Mouse (Mus musculus): ENCODE measurements around the gene Rrp12. TPM values are rescaled to one million over a fixed set of nuclear protein-coding genes. Genes with fewer than 3 reads are reported as not detected.
"Not testable (repeated sequence)": the region's sequence is repeated elsewhere in the genome, so short reads cannot be mapped to it uniquely, and the experiment has no call there.

Gene Rrp12
- total RNA-seq (2021), result 10 to 100 TPM; 33.0 to 33.5 TPM

DNA sequence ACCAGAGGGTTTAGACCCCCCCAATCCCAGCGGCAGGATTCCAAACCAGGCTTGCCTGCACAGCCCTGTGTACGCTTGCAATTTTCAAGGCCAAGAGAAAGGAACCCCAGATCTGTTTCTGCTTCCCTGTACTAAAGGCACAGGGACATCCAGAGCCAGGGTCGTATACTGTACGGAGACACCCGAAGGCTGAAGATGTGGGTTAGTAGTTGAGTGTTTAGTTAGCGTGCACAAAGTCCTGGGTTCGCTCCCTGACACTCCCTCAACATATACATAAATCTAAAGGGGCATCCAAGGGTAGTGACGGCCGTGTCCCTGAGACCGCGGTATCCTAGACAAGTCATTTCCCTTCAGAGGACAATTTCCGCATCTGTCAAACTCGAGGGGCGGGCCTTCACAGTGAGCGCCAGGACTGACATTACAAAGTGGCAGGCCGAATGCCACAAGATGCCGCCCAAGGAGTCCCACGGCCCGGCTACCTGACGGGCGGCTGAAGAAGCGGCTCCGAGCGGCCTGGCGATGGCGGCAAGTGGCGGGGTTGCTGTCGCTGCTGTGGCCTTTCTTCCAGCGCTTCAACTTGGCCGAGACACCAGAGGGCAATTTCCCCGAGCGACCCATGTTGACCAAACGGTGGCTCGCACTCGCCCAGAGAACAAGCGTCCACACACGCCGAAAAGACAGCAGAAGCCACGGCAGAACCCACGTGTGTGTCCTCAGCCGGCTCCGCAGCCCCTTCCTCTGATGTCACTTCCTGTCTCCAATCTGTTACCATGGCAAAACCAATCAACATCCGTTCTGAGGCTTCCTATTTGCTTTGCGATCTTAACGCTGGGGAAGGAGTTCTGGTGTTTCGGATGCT lies at the start of gene Rrp12:
Rrp12 (minus strand) TSS at position 714 of the 859 bp plus-strand sequence.
- peak; percentile 64 for DNase-seq
- intact Hi-C loops (cut with DNase I), result no loop called here

DNA sequence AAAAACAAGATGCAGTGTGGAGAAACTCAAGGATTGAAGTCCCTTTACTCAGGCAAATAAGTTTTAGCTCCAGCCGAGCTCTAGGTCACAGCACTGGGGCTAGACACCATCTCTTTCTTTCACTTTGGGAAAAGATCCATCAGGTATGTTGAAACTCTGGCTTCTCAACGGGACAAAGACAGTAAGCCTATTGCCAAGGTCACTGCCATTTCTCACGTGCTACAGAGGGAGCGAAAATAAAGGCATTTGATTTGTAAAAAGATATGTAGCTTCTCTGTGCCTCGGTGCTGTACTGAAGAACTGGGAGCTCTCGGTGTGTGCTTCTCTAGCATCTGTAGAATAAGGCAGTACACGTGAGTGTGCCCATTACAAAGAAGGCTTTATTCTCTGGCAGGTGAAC lies 47.9 kb upstream of the Rrp12 start:
- no peak for DNase-seq
- intact Hi-C loops (cut with DNase I), result no loop called here

DNA sequence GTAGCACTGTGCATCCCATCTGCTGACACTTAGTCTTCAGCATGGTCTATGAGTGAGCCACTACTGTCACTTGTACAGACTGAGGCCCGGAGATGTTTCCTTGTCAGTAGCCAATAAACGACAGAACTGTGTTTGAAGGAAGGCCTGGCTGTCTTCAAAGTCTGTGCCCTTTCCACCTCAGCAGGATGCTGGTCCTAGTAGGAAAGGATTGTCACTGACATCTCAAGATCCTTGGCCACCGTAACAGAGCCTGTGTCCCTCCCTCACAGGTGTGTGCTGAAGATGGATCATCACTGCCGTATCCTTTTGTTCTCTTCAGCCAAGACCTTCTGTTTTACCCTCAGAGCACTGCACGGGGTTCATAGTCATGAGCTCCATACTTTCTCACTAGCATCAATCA lies 42.6 kb upstream of the Rrp12 start:
- DNase-seq, result no peak
- intact Hi-C loops (cut with DNase I), result no loop called here

DNA sequence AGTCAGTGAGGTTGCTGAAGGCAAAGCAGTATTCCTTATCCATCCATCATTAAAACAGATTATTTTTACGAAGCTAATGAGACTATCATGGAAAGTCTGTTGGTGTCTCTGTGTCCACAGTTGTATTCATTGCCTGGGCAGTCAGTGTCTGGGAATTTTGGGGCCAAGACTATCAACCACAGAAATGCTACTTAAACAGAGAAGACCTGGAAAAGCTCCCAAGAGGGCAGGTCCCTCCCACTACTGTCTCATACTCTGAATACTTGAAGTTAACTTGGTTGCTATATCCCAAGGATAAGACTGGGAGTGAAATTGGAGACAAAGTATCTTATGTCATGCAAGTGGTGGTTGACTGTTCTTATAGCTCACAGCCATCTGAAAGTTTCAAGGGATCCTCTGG lies 39.9 kb upstream of the Rrp12 start:
- intact Hi-C loops (cut with DNase I), result no loop called here
- DNase-seq, result no peak

DNA sequence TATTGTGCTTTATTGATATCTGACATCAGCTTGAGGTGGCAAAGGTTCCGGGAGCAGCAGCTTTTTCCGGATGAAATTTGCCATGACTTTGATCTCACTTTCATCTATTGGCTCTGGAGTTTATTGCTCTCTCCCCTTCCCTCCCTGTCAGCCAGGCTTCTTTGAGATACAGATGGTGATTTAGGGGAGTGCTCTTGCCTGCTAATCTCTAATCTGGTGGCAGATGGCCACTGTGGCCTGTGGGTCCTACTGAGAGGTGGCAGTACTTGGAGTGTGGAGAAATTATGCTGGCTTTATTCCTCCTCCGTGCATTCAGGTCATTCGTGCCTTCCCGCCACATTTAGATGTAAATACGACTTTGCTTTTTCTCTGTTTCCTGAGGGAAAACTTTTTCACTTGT lies 38.2 kb upstream of the Rrp12 start:
- intact Hi-C loops (cut with DNase I), result no loop called here
- peak; percentile 26 for DNase-seq

DNA sequence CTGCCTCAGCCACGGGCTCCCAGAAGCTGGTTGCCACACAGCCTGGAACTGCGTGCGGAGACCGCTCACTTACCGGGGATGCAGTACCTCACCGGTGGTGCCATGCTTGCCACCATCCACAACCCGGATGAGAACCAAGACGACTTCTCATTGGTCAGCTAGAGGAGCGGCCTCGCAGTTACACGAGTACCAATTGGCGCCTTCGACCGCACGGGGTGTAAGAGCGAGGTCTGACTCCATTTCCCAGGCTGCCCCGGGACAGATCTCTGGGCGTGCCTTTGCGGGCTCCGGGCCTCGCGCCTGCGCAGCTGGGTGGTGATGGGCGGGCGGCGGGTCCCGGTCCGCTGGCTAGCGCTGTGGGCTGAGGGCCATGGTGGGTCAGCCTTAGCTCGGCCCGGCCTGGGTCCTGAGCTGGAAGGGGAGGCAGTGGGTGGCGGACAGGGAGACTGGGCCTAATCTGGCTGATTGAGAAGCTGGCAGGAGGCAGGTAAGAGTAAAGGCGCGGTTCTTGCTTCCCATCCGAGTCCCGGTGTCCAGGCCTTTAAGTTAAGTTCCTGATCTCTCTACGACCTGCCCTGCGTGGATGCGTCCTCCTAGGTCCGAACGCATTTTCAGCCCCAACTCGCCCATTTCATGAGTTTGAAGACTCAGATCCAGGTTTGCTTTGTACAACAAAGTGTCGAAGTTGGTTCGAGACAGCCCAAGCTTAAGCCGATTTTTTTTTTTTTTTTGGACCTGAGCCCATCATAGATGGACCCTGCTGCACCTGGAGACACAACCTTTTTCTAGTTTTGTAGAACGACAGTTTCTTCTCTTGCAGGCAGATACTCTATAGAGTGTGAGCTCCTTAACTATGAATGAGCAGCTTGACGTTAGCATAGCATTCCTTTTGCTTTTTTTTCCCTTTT lies 37.5 kb upstream of the Rrp12 start, which contains the start of the genes Exosc1 and Zdhhc16:
Exosc1 (minus strand) TSS at position 245 of the 908 bp plus-strand sequence.
Zdhhc16 (plus strand) TSS at position 302 of the 908 bp plus-strand sequence.
- intact Hi-C loops (cut with DNase I), result no loop called here
- DNase-seq, result peak; percentile 98

DNA sequence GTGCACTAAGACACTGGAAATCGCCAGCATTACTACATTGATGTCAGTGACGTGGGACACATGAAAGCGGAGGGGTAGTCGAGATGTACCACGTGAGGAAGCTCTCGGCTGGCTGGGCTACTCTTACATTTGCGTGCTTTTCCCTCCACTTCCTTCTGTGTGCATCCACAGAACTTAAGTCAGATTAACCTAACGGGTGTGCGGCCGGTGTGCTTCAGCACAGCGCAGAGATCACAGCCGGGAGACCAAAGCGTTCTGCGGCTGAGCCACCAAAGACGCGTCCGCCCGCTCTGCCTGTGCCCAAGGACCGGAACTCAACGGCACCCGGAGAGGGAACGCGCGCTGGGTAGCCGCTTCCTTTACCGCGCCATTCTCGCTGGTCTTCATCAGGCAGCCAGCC lies 36.7 kb upstream of the Rrp12 start:
- no peak for DNase-seq
- intact Hi-C loops (cut with DNase I), result no loop called here

DNA sequence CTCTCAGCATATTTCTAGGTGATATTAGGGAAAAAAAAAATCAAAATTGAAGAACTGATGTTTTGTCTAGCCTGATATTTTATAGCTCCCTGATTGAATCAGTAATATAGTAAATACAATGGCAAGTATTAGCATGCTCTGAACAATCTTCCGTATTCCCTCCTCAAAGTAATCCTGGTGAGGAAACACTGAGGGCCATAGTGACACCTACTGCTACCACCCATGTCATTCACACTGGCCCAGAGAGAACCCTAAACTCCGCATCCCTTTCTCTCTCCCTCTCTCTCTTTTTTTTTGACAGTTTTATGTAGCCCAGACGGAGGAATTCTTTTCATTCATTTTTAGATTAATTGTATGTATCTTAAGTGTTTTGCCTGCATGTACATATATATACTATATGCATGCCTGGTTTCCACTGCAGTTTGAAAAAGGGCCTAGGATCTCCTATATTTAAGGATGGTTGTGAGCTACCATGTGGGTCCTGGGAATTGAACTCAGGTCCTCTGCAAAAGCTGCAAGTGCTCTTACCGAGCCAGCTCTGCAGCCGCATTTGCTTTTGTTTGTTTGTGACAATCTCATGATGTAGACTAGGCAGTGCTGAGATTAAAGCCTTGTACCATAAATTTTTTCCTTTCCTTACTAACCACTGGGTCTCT lies 24.6 kb upstream of the Rrp12 start:
- intact Hi-C loops (cut with DNase I), result no loop called here
- no peak for DNase-seq

DNA sequence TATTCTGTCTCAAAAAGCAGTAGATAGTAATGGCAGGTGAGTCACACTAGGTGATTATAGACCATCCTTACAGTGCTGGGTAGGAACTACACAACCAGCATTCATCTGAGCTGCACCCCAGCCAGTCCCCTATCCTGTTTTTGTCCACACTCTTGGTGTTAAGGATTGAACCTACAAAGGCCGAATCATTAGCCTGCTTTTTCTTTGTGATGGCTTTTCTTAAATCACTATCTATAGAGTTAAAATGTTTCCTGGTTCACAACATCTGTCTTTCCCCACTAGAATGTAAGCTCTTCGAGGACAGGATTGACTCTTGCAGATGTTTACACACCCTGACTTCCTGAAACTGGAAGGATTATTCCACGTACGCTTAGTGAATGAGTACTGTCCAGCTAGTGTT lies 23.5 kb upstream of the Rrp12 start:
- intact Hi-C loops (cut with DNase I), result no loop called here
- no peak for DNase-seq

DNA sequence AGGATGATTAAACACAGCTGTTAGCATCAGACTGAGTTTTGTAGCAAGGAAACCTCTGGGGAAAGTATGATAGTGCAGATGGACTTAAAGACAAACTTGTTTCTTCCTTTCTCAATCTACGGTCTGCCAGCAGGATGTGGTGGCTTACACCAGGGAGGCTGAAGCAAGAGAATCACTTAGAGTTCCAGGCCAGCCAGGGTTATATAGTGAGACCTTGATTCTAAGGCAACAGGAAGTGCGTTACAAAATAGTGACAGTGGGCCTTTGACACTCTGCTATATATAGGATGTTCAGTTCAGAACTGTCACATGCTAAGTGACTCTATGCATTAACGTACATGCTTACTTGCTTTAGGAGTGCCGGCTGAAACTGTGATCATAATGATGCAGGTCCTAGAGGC lies 20.9 kb upstream of the Rrp12 start:
- DNase-seq, result no peak
- intact Hi-C loops (cut with DNase I), result no loop called here

DNA sequence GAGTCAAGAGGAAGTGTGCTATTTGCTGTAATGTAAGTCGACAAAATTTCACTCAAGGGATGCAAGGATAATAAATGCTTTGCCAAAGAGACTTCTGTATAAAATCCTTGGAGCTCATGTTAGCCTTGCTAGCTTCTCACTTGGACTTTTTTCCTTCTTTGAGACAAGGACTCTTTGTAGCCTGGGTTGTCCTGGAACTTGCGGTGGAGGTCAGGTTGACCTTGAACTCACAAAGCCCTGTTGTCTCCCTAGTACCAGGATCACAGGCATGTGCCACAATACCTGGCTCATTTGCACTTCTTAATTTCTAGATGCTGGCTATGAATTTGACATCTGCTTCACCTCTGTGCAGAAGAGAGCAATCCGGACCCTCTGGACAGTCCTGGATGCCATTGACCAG lies 19.3 kb upstream of the Rrp12 start:
- intact Hi-C loops (cut with DNase I), result no loop called here
- DNase-seq, result no peak

DNA sequence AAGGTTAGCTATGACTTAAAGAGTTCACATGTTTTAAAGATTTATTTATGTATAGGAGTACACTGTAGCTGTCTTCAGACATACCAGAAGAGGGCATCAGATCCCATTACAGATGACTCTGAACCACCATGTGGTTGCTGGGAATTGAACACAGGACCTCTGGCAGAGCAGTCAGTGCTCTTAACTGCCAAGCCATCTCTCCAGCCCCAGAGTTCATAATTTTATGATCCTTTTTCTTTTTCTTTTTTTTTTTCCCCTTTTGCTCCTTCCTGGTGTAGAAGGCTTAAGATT lies 18.6 kb upstream of the Rrp12 start:
- intact Hi-C loops (cut with DNase I); DNase-seq: not testable (repeated sequence)

DNA sequence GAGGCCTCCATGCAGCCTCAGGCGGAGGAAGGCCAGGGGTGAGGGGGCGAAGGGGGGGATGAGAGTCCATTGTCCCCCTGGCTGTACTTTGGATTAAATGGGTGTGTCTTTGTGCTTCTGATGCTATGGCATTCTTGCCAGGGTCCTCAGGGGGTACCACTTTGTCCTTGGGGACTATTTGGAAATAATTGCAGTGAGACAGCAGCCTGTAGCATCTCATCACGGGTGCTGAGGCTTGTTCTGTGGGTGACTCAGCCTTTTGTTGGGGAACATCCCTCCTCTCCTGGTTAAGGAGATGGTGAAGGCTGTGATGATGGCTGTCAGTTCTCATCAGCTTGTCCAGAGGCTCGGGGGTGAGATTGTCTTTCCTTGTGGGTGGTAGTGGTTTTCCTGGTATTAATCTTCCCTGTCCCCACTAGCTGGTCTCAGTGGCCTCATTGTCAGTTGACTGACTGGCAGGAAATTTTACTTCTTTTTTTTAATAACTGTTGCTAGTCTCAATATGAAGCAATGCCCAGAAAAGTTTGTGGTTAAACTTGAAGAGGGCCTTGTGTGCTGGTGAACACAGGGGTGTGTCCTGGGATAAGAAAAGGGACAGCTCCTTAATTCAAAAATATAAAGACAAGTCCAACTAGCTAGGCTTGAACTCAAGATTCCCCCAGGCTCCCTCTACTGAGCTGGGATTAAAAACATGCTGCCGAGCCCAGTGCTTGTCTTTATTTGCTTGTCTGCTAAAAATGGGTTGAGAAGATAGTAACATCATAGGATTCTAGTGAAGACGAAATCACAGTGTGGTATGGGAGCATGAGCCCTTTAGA lies 18.0 kb upstream of the Rrp12 start:
- intact Hi-C loops (cut with DNase I), result no loop called here
- DNase-seq, result no peak

DNA sequence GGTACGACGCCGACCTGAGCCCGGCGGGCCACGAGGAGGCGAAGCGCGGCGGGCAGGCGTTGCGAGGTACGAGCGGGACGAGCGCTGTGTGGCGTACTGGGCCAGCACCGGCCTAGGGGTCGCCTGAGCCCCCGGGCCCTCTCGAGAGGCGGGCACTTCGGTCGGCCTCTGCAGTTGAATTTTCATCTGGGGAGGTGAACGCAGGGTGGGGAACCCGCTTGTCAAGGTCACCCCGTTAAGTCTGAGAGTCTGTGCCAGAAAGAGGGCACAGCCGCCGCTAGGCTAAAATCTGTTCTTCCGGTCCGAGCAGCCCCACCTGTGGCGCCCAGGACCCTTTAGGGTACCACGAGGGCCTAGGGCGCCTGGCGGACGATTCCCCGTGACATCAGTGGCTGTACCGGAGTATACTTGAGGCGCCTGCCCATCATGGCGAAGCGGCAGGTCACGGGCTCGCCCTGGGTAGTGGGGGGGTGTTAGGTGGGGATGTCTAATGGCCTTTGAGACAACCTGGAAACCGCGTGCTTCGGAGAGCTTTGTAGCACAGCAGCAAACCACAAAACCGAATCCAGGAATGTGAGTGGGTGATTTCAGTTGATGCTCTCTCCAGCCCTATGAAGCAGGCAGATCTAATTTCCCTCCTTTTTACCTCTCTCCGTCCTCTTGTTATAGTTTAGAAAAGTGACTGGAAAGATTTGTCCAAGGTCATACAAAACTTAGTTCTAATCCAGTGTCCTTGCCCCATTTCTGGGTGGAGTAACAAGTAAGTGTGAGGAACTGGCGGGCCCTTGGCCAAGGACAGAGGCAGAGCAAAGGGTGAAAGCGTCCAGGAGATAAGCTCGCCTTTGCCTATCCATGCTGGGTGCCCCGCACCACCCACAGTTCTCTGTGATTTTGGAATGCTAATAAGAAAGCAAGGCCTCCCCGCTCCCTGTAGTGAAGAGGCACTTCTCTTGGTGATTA lies 16.4 kb upstream of the Rrp12 start:
- intact Hi-C loops (cut with DNase I), result no loop called here
- DNase-seq, result peak; percentile 43

DNA sequence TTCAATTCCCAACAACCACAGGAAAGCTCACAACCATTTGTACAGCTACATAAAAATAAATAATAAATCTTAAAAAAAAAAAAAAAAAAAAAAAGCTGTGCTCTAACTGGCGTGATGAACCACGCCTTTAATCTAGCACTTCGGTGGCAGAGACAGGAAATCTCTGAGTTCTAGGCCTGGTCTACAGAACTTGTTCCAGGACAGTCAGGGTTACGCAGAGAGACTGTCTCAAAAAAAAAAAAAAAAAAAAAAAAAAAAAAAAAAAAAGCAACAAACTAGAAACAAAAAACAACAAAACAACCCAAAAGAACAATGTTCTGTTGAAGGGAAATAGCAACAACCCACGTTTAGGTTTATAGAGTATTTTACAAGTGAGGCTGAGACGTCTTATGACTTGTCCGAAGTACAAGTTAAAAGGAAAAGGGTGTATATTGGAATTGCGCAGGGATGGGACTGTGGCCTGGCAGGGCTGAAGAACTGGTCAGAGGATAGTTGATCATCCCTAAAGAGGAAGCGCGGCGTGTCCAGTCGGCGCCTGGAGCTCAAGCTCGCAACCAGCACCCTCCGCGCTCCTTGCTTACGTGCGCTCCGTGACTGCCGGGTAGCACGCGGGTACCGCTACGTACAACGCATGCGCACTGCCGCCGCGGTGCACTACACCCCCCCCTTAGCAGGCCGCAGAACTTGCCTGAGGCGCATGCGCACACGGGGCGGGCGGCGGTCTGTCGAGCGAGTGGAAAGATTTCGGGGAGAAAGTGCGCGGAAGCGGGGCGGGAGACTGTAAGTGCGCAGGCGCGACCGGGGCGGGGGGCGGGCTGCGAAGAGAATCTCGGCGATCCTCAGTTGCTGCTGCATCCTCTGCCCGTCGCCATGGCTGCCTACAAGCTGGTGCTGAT lies 15.5 kb upstream of the Rrp12 start, which contains the start of gene Pgam1:
Pgam1 (plus strand) TSS at position 746 of the 896 bp plus-strand sequence.
- DNase-seq, result peak; percentile 99
- intact Hi-C loops (cut with DNase I), result no loop called here

DNA sequence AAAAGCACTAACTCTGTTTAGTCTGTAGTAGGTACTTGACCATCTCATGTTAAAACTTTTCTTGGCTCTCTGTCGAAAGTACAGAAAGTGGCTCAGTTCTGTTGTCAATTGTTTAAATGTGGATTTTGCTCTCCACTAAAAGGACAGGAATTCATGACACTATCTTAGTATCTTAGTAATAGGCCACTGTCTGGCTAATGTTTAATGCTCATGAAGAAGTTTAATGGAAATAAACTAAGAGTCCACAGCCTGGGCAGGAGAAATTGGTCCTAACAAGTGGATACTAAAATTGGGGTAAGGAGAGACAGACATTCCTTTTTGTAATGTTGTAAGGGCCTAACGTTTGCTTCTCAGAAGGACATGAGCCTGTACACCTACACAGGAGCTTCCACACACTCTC lies 14.4 kb upstream of the Rrp12 start:
- DNase-seq, result no peak
- intact Hi-C loops (cut with DNase I), result no loop called here

DNA sequence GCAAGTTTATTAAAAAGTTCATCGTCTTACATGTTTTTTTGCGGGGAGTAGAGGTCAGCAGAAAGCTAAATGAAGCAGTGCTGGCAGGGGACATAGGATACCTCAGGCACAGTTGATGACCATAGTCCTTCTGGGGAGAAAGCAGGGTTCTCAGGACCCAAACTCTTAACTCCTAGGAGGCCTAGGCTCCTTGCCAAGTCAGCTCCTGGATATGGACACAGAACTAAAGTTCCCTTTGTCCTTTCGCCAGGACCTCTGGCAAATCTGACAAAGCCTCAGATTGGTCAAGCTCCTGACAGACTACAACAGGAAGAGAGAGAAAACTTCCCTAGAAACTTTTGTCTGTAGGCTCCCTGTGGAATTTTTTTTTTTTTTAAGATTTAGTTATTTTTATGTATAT lies 12.8 kb upstream of the Rrp12 start:
- DNase-seq, result no peak
- intact Hi-C loops (cut with DNase I), result no loop called here

DNA sequence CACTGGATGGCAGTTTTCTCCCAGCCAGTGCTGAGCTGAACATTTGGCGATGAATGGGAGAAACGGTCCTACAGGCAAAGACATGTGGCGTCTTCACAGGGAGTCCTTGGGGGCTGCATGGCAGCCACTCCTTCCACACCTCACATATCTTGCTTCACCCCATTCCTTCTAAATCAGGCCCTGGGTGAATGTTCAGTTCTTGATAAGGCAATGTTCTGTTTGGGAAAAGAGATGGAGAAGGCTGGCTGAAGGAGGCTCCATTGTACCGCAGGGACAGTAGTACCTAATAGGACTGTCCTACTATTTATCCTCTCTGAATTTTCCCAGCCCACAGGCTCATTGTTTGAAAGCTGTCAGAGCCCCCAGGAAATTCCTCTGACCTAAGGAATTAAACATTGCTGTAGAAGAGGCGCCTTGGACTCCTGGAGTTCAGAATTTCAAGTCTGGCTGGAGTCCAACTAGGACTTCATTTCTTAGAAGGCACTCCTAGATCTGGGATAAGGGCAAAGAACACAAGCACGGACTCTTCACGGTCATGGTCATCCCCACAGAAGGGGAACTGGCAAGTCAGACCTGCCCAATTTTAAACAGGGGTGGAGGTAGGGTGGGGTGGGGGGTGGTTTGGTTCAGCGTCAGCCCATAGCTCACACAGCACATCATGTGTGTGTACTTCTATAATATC lies 11.2 kb upstream of the Rrp12 start:
- intact Hi-C loops (cut with DNase I), result no loop called here
- DNase-seq, result no peak
